Comparison of ENCODE assay signal across 12 mouse cellular contexts in the genomic region with DNA sequence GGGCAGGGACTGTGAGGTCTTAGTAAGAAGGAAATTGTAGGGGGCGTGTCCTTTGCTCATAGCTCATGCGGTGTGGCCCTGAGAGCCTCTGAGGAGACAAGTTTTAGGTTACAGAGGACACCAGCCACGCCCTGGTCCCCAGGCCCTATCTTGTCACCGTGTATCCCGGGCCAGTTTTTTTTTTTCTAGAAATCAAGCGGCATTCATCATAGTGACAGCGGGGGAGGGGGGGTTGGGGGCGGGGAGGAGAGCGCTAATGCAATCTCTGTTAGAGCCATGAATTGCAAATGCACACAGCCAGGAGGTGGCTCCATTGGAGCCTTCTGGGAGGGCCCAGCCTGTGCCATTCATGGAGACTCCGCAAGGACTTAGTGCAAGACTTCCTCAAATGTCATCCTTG.
A peak's percentile ranks its signal among the peaks of the same experiment; 100 is the strongest.
DNase-seq lines count a peak whose midpoint lies in the region; ATAC-seq and TF ChIP-seq lines count a peak whose summit lies in the region.
"Had no signal": no experiment of that assay in that cellular context is flagged by ENCODE, and none has a peak within 500 bp of the region (broad histone marks: within the 10 kb centered on the region; RNA-seq: fewer than 3 reads in every experiment).

No protein-coding gene starts in this region.

- no peak for TF ChIP-seq CTCF in forebrain, postnatal 0 days (IDR thresholded peaks at IDR 0.05; ENCODE audit: low read depth)

- WGBS in kidney, embryonic 15.5 days: 8% methylated on average over 10 of the region's 10 CpGs
- 11% methylated on average over 10 of the region's 10 CpGs for WGBS in forebrain, postnatal 0 days
- WGBS in neural tube, embryonic 12.5 days: 4% methylated on average over 10 of the region's 10 CpGs

- H3K27ac ChIP-seq in kidney, embryonic 15.5 days: no peak overlapping the region
- H3K27ac ChIP-seq in forebrain, postnatal 0 days (ENCODE audit: low read depth, low read length): no peak overlapping the region
- no peak overlapping the region for H3K27ac ChIP-seq in neural tube, embryonic 12.5 days

- ATAC-seq in kidney, embryonic 15.5 days (replicated peaks; ENCODE audit: low FRiP score): no peak
- ATAC-seq in forebrain, postnatal 0 days: peak; percentile 64; the same call in 1 of the 2 replicates
- peak; percentile 19; the same call in 1 of the 2 replicates for ATAC-seq in neural tube, embryonic 12.5 days (ENCODE audit: low FRiP score, low read depth)
- ATAC-seq in inflammation-experienced regulatory T-cells, adult 6 months: no peak
- ATAC-seq: activated CD4-positive, CD25-positive, alpha-beta regulatory T cell, adult 4 months; intestine, embryonic 16.5 days had no signal

- H3K9ac ChIP-seq in kidney, embryonic 15.5 days: no peak overlapping the region
- no peak overlapping the region for H3K9ac ChIP-seq in forebrain, postnatal 0 days
- no peak overlapping the region for H3K9ac ChIP-seq in neural tube, embryonic 12.5 days

- H3K4me3 ChIP-seq in kidney, embryonic 15.5 days (replicated peaks): no peak overlapping the region
- H3K4me3 ChIP-seq in forebrain, postnatal 0 days (ENCODE audit: low read depth, low read length): no peak overlapping the region
- no peak overlapping the region for H3K4me3 ChIP-seq in neural tube, embryonic 12.5 days

- peaks cover 2% of the 10 kb centered on the region; the same call in 1 of the 2 replicates for H3K27me3 ChIP-seq in kidney, embryonic 15.5 days
- H3K27me3 ChIP-seq in forebrain, postnatal 0 days (ENCODE audit: insufficient read depth, low read length): no peaks in the 10 kb centered on the region
- no peaks in the 10 kb centered on the region for H3K27me3 ChIP-seq in neural tube, embryonic 12.5 days (replicated peaks)

- H3K4me1 ChIP-seq in kidney, embryonic 15.5 days: peaks cover 50% of the 10 kb centered on the region
- 0 out of 2 replicates have a peak, but pooled peaks cover 2% of the 10 kb centered on the region for H3K4me1 ChIP-seq in forebrain, postnatal 0 days (ENCODE audit: insufficient read depth)
- H3K4me1 ChIP-seq in neural tube, embryonic 12.5 days: peaks cover 50% of the 10 kb centered on the region

- peak overlapping the region; percentile 22; the same call in 1 of the 2 replicates for H3K4me2 ChIP-seq in kidney, embryonic 15.5 days
- H3K4me2 ChIP-seq in forebrain, postnatal 0 days (ENCODE audit: low read depth): no peak overlapping the region
- peak overlapping the region; percentile 25; the same call in 1 of the 2 replicates for H3K4me2 ChIP-seq in neural tube, embryonic 12.5 days (replicated peaks)

- DNase-seq in kidney, postnatal 4 days: no peak
- DNase-seq in embryo, embryonic 10 days (ENCODE audit: low spot score): peak; percentile 73
- peak; percentile 37 for DNase-seq in forebrain, postnatal 0 days
- no peak for DNase-seq in cerebellum, adult 9-10 months
- no peak for DNase-seq in cerebellum, adult 8-10 months
- DNase-seq: lung, adult 18-20 months; right cerebral cortex, postnatal 4 days had no signal

- H3K36me3 ChIP-seq in kidney, embryonic 15.5 days: no peaks in the 10 kb centered on the region
- no peaks in the 10 kb centered on the region for H3K36me3 ChIP-seq in forebrain, postnatal 0 days (ENCODE audit: insufficient read depth)
- H3K36me3 ChIP-seq in neural tube, embryonic 12.5 days: no peaks in the 10 kb centered on the region

- H3K9me3 ChIP-seq in kidney, embryonic 15.5 days (replicated peaks): no peaks in the 10 kb centered on the region
- no peaks in the 10 kb centered on the region for H3K9me3 ChIP-seq in forebrain, postnatal 0 days (ENCODE audit: low read length)
- no peaks in the 10 kb centered on the region for H3K9me3 ChIP-seq in neural tube, embryonic 12.5 days

Comparison
In these comparisons a context has a peak if more than half of its experiments do, and no peak if none do; other contexts are left out.
1. ATAC-seq: peak in forebrain, postnatal 0 days (single experiment) and neural tube, embryonic 12.5 days (single experiment); none in kidney, embryonic 15.5 days (single experiment) and inflammation-experienced regulatory T-cells, adult 6 months (single experiment).
2. DNase-seq: peak in embryo, embryonic 10 days (single experiment) and forebrain, postnatal 0 days (single experiment); none in kidney, postnatal 4 days (0 of 2), cerebellum, adult 9-10 months (single experiment) and cerebellum, adult 8-10 months (single experiment).